Mouse (Mus musculus) c-Kit-negative CD71-positive TER-119-positive erythroid progenitor cells, embryonic 14.5 days (primary cell): ENCODE data around the gene Spns2.
A peak's percentile ranks its signal among the peaks of the same experiment; 100 is the strongest.
"Not testable (repeated sequence)": the region's sequence is repeated elsewhere in the genome, so short reads cannot be mapped to it uniquely, and the experiment has no call there.

ENCODE experiments used
- DNase-seq: peaks from one replicate; pipeline ENCODE4 v3.0.0-alpha.2; 2013; ENCODE audit warnings: low read depth, low spot score

Spns2 gene

DNA sequence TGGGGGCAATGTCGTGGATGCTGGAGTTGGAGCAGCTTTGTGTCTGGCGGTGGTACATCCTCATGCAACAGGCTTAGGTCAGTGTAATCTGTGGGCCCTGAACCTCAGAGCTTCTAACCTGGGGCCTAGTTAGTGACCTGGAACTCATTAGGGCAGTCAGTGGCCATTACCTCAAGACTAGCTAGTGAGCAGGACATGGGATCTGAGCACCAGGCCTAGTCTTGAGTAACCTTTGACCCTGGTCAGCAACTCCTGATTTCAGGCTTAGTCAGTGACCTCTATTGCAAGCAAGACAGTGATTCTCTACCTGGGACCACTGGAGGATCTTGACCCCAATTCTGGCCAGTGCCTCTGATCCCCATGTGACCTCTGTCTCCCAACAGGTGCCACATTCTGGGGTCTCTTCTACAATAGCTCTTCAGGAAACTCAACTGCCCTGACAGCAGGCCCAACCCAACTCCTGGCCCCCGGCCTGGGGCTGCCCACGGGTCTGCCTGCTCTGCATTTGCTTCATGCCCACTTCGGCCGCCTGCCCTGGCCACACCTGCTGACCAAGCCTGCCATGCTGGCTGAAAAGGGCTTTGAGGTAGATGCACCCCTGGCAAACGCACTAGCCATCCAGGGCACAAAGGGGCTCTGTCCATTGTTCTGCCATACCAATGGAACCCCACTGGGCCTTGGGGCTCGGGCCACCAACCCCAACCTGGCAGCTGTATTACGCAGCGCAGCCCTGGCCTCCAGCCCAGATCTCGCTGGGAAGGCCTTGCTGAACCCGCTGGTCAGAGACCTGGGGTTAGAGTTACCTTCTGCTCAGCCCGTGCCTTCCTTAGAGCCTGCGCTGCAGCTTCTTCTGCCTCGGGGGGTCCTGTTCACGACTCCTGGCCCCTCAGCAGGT is 52.7 kb downstream of the Spns2 start:
- DNase-seq: no peak

- no peak for DNase-seq
Measured at GRCm38 (mm10) chr11:72436271-72436670, 53.4 kb downstream of the Spns2 start.

DNA sequence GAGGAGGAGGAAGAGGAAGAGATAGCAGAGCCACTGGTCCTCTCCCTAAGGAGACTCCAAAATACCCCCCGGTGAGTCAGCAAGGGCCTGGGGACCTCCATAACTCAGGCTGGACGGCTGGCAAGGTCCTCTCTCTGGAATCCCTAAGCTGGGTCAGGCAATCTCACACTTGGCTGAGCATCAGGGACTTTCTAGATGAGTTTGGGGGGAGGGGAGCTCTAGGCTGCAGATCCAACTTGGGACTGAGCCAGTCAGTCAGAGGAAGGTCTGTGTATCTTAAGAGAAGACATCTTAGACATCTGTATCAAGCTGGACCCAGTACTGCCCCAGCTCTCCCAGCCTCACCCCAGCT is 54.0 kb downstream of the Spns2 start:
- DNase-seq: no peak

GRCm38 (mm10) chr11:72434963-72435693 is 54.6 kb downstream of the Spns2 start, which contains the start of gene Ggt6:
Gene Ggt6 (plus strand): TSS chr11:72435526.
- no peak for DNase-seq

DNA sequence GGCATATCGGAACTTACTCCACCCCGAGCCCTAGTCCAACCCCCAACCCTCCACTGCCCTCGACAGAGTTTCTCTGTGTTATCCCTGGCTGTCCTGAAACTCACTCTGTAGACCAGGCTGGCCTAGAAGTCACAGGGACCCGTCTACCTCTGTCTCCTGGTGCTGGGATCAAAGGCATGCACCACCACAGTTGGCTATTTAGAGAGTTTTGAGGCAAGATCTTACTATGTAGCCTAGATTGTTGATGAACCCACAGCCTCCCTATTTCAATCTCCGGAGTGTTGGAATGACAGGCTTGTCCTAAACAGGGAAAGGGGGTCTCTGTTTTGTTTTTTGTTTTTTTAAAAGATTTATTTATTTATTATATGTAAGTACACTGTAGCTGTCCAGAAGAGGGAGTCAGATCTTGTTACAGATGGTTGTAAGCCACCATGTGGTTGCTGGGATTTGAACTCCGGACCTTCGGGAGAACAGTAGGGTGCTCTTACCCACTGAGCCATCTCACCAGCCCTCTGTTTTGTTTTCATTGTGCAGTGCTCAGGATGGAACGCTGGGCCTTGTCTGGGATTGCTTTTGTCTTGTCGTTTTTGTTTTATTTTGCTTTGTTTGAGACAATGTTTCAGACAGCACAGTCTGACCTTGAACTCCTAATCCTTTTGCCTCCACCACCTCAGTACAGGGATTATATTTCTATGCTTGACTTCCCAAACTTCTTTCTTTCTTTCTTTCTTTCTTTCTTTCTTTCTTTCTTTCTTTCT is 59.2 kb downstream of the Spns2 start:
- DNase-seq: not testable (repeated sequence)

DNA sequence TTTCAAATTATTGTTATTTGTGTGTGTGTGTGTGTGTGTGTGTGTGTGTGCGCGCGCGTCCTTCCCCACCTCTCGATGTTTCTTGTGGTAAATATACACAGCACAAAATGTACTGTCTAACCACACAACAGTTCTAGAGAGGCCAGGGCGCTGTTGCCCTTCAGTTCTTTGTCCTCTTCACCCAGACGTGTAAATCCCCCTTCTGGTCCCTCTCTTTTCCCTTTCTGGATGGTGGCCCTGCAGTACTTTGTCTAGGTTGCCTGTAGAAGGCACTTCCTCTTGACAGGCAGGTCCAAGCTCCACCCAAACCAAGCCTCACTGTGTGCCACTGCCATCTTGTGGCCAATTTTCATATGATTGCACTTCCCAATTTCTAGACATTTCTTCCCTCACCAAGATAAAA is 60.4 kb downstream of the Spns2 start:
- DNase-seq: peak; percentile 54

DNA sequence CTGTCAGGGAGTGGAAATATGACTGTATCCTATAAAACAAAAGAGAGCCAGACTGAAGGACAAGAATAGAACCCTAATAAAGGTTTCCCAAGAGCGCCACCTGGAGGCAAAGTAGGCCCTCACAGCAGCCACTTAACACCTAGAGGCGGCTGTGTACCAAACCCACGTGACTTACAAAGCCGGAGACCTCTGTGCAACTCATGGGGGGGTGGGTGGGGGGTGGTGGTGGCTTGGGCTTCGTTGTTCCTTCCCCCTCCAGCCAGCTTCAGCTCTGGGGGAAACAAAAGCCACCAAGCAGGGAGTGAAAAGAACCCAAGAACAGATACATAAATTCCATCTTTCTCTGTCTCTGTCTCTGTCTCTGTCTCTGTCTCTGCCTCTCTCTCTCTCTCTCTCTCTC is 61.0 kb downstream of the Spns2 start:
- DNase-seq: peak; percentile 61

DNA sequence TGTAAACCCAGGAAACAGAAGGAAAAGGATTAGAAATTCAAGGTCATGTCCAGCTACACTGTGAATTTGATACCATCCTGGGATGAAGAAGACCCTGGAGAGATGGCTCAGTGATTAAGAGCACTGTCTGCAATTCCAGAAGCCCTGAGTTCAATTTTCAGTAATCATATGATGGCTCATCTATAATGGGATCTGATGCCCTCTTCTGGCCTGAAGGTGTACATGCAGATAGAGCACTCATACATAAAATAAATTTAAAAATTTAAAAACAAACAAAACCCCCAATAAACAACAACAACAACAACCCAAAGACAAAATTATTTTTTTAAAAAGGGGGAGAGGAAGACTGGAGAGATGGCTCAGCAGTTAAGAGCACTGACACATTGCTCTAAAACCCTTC is 62.8 kb downstream of the Spns2 start:
- no peak for DNase-seq

- DNase-seq: no peak
Measured at GRCm38 (mm10) chr11:72425201-72425600, 64.5 kb downstream of the Spns2 start.

DNA sequence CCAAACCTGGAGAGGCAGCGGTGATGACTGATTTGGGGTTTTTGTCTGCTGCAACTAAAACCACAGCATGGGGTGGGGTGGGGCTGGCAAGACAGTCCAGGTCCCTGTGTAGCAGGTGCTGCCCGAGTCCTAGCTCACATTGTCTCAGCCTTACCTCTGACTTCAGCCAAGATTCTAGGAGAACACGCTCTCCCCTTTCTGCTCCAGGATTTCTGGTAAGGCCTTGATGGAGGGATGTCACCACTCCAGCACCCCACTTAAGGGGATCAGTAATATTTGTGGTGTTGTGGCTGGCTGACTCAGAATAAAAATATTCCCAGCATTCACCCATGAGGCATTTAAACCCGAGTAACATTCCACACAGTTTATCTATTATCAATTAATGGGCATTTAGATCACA is 66.0 kb downstream of the Spns2 start:
- no peak for DNase-seq

DNA sequence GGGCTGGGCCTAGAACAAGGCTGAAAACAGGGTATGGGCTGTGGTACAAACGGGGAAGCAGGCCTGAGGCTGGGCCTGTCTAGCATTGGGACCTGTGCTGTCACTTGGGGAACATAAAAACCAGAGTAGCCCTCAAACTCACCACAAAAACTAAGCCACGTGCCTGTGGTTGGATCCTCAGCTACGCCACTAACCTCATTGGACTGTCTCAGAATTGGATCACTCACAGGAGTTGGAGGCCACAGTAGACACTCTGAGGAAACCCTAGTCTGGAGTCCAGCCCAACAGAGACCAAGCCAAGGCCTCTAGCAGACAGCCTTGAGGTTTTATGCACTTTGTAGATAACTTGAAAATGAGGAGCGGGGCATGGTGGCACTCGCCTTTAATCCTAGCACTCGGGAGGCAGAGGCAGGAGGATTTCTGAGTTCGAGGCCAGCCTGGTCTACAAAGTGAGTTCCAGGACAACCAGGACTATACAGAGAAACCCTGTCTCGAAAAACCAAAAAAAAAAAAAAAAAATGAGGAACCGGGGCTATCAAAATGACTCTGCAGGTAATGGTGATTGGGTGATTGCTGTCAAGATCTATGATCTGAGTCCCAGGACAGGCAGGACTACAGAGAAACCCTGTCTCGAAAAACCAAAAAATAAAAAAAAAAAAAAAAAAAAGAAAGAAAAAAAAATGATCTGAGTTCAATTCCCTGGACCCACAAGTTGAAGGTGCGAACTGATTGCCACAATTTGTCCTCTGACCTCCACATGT is 68.0 kb downstream of the Spns2 start:
- no peak for DNase-seq

DNA sequence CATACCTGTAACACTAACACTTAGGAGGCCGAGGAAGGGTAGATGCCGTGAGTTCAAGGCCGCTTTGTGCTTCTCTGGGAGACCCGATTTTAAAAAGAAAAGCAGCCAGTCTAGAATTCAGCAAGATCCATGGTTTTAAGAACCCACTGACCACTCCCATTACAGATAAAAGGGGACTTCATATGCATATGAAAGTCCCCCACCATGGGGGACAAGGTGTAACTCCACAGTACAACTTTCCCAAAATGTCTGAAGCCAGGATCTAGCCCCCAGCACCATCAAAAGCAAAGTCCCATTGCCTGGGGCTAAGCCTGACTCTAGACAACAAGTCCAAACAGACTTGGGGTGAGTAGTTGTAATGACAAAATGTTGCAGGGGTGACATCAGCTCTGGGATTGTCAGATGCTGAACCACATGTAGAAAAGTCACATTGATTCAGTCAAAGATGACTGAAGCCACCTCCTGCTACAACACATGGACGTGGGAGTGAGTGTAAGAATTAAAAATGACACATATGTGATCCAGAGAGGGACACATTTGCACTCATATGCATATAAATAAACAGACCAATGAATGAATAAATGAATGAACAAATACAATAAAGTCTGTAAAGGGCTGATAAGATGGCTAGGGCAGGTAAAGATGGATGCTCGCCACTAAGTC is 69.1 kb downstream of the Spns2 start:
- no peak for DNase-seq

DNA sequence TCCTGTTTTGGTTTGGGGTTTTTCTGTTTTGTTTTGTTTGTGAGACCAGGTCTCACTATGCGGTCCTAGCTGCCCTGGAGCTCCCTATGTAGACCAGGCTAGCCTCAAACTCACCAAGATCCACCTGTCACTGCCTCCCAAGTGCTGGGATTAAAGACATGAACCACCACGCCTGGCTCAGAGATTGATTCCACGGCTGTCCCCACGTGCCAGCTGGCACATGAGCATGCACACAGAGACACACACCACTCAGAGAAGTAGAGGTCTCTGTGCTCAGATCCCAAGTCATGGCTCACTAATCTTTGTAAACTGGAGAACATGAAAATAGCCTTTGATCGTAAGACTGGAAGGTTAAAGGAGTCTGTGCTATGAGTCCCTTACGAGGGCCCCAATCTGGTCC is 70.7 kb downstream of the Spns2 start:
- no peak for DNase-seq

DNA sequence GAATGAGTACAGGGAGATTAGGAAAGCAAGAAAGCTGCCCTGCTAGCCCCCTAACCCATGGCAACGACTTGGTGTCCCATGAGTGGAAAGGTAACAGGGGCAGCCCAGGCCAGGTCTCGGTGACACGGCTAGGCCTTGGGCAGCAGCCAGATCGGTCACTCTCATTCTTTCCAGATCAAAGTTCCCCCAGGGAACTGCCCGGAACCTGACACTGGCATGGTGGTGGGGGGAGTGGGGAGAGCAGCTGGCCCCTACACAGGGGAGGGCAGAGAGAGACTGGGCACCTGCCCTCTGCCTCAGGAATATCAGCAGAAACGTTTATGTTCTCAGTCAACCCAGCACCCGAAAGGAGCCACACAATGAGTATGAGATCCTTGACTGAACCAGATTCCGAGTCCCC is 71.5 kb downstream of the Spns2 start:
- no peak for DNase-seq

DNA sequence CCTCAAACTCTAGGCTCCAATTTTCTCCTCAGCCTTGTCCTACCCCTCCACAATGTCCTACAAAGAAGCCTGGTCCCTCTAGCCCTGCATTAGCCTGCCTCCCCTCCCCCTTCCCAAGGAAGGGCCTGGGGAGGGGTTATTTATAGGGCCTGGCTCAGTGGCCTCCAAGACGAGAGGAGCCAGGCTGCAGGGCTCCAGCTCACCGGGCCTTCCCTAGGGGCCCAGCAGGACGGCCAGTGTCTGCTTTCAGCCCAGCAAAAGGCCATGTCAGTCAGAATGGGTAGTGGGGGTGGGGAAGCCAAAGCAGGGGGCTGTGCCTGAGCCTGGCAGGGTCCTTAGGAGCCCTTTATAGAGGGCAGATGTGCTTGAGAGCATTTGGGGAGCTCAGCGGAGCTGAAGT is 72.3 kb downstream of the Spns2 start:
- DNase-seq: no peak

GRCm38 (mm10) chr11:72416666-72417065 is 73.0 kb downstream of the Spns2 start:
- DNase-seq: no peak

DNA sequence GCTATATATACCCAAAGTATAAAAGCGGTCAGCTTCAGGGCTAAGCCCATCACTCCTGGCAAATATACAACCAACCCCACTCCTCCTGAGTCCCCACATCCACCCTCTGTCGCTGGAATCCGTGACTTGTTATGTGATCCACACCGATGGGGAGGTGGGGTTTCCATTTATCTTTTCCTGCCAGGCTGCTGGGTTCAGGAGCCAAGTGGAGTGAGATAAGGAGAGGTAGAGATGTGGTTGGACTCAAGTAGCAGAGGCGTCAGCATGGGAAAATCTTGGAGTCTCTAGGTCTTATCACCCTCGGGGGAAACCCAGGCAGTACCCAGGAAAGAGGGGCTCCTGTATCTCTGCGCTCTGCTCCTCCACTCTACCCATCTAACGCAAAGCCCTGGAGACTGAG is 74.5 kb downstream of the Spns2 start:
- peak; percentile 42 for DNase-seq

GRCm38 (mm10) chr11:72413601-72414190 is 76.0 kb downstream of the Spns2 start:
- no peak for DNase-seq

DNA sequence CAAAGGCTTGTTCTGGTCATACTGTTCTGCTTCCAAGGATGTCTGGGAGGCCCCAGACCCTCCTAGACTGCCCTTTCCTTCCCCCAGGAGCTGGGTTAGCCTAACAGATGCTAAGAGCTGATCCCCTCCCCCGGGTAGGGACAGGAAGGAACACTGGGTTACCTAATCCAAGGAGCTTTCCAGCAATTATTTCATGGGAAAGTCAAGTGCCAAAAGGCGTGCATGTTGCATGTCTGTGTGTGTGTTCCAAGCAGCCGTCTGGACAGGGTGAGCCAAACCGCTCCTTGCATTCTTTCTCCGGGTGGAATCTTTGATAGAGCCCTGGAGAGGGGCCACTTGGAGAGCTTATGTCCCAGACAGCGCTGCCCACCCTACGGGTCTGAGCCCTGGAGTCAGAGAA is 76.7 kb downstream of the Spns2 start:
- no peak for DNase-seq

- no peak for DNase-seq
Measured at GRCm38 (mm10) chr11:72411945-72412344, 77.8 kb downstream of the Spns2 start.
